Comparison of ENCODE assay signal across 16 mouse cellular contexts in genomic region chr12:3500071-3500470, GRCm38 (mm10).
A peak's percentile ranks its signal among the peaks of the same experiment; 100 is the strongest.
DNase-seq lines count a peak whose midpoint lies in the region; ATAC-seq and TF ChIP-seq lines count a peak whose summit lies in the region.
"Had no signal": no experiment of that assay in that cellular context is flagged by ENCODE, and none has a peak within 500 bp of the region (broad histone marks: within the 10 kb centered on the region; RNA-seq: fewer than 3 reads in every experiment).

No protein-coding gene starts in this region.

- no peak for TF ChIP-seq CTCF in stomach, postnatal 0 days (IDR thresholded peaks at IDR 0.05; ENCODE audit: low read depth)

- TF ChIP-seq EP300 in stomach, postnatal 0 days (optimal IDR thresholded peaks at IDR 0.05): no peak

- H3K27ac ChIP-seq in kidney, embryonic 14.5 days (ENCODE audit: low read depth, low read length): no peak overlapping the region
- H3K27ac ChIP-seq in intestine, embryonic 16.5 days (ENCODE audit: low read length): 0 out of 2 replicates have a peak overlapping the region, but pooled peaks have one; percentile 14
- H3K27ac ChIP-seq in kidney, embryonic 16.5 days (ENCODE audit: low read length): no peak overlapping the region
- H3K27ac ChIP-seq in stomach, postnatal 0 days (replicated peaks): no peak overlapping the region
- H3K27ac ChIP-seq: embryonic facial prominence, embryonic 10.5 days; hindbrain, embryonic 12.5 days; neural tube, embryonic 15.5 days had no signal

- H3K4me2 ChIP-seq in kidney, embryonic 14.5 days (replicated peaks; ENCODE audit: low read depth, low read length): no peak overlapping the region
- H3K4me2 ChIP-seq in intestine, embryonic 16.5 days (ENCODE audit: low read depth, low read length): no peak overlapping the region
- H3K4me2 ChIP-seq in kidney, embryonic 16.5 days (replicated peaks; ENCODE audit: low read depth, low read length): no peak overlapping the region
- H3K4me2 ChIP-seq in stomach, postnatal 0 days (replicated peaks; ENCODE audit: low read depth): no peak overlapping the region
- H3K4me2 ChIP-seq: hindbrain, embryonic 12.5 days; neural tube, embryonic 15.5 days had no signal

- no peak overlapping the region for H3K4me3 ChIP-seq in kidney, embryonic 14.5 days (ENCODE audit: low read length)
- H3K4me3 ChIP-seq in intestine, embryonic 16.5 days (ENCODE audit: low read length): no peak overlapping the region
- no peak overlapping the region for H3K4me3 ChIP-seq in kidney, embryonic 16.5 days (ENCODE audit: low read length)
- no peak overlapping the region for H3K4me3 ChIP-seq in stomach, postnatal 0 days (ENCODE audit: low read depth, low read length)
- H3K4me3 ChIP-seq: embryonic facial prominence, embryonic 10.5 days; hindbrain, embryonic 12.5 days; neural tube, embryonic 15.5 days had no signal

- 91% methylated on average over 6 of the region's 6 CpGs for WGBS in kidney, embryonic 14.5 days
- WGBS in intestine, embryonic 16.5 days: 85% methylated on average over 6 of the region's 6 CpGs
- 82% methylated on average over 6 of the region's 6 CpGs for WGBS in kidney, embryonic 16.5 days
- WGBS in stomach, postnatal 0 days: 89% methylated on average over 6 of the region's 6 CpGs

- ATAC-seq in kidney, embryonic 14.5 days (ENCODE audit: low FRiP score, low TSS enrichment): no peak
- ATAC-seq in intestine, embryonic 16.5 days: peak; percentile 92
- ATAC-seq in kidney, embryonic 16.5 days (ENCODE audit: low FRiP score, low TSS enrichment): peak; percentile 57; the same call in 1 of the 2 replicates
- ATAC-seq in stomach, postnatal 0 days (ENCODE audit: low FRiP score, low TSS enrichment): no peak
- ATAC-seq: midbrain, embryonic 16.5 days had no signal

- H3K9me3 ChIP-seq in kidney, embryonic 14.5 days (ENCODE audit: control insufficient read depth, low read length): no peaks in the 10 kb centered on the region
- H3K9me3 ChIP-seq in intestine, embryonic 16.5 days (ENCODE audit: control insufficient read depth, low read length): no peaks in the 10 kb centered on the region
- no peaks in the 10 kb centered on the region for H3K9me3 ChIP-seq in kidney, embryonic 16.5 days (ENCODE audit: low read length)
- H3K9me3 ChIP-seq in stomach, postnatal 0 days (ENCODE audit: control insufficient read depth, low read length): no peaks in the 10 kb centered on the region
- H3K9me3 ChIP-seq: embryonic facial prominence, embryonic 10.5 days; hindbrain, embryonic 12.5 days; neural tube, embryonic 15.5 days had no signal

- no peak overlapping the region for H3K9ac ChIP-seq in kidney, embryonic 14.5 days (ENCODE audit: low read depth, low read length)
- no peak overlapping the region for H3K9ac ChIP-seq in intestine, embryonic 16.5 days (ENCODE audit: low read depth, low read length)
- no peak overlapping the region for H3K9ac ChIP-seq in kidney, embryonic 16.5 days (replicated peaks; ENCODE audit: low read length)
- H3K9ac ChIP-seq in stomach, postnatal 0 days (ENCODE audit: low read length): no peak overlapping the region
- H3K9ac ChIP-seq: hindbrain, embryonic 12.5 days; neural tube, embryonic 15.5 days had no signal

- H3K27me3 ChIP-seq in kidney, embryonic 14.5 days (ENCODE audit: control insufficient read depth, insufficient read depth, low read length): no peaks in the 10 kb centered on the region
- H3K27me3 ChIP-seq in intestine, embryonic 16.5 days (replicated peaks; ENCODE audit: control insufficient read depth, insufficient read depth, low read length): no peaks in the 10 kb centered on the region
- no peaks in the 10 kb centered on the region for H3K27me3 ChIP-seq in kidney, embryonic 16.5 days (ENCODE audit: insufficient read depth, low read length)
- no peaks in the 10 kb centered on the region for H3K27me3 ChIP-seq in stomach, postnatal 0 days (ENCODE audit: control insufficient read depth, insufficient read depth, low read length)
- H3K27me3 ChIP-seq: hindbrain, embryonic 12.5 days; neural tube, embryonic 15.5 days had no signal

- no peaks in the 10 kb centered on the region for H3K4me1 ChIP-seq in kidney, embryonic 14.5 days (ENCODE audit: control insufficient read depth, insufficient read depth, low read length)
- no peaks in the 10 kb centered on the region for H3K4me1 ChIP-seq in intestine, embryonic 16.5 days (ENCODE audit: control insufficient read depth, insufficient read depth, low read length)
- H3K4me1 ChIP-seq in kidney, embryonic 16.5 days (ENCODE audit: insufficient read depth, low read length): no peaks in the 10 kb centered on the region
- H3K4me1 ChIP-seq in stomach, postnatal 0 days (replicated peaks; ENCODE audit: control insufficient read depth, insufficient read depth): no peaks in the 10 kb centered on the region
- H3K4me1 ChIP-seq: embryonic facial prominence, embryonic 10.5 days; hindbrain, embryonic 12.5 days; neural tube, embryonic 15.5 days had no signal

- H3K36me3 ChIP-seq in kidney, embryonic 14.5 days (ENCODE audit: control insufficient read depth, insufficient read depth, low read length): peaks cover 58% of the 10 kb centered on the region
- H3K36me3 ChIP-seq in intestine, embryonic 16.5 days (ENCODE audit: control insufficient read depth, insufficient read depth, low read length): peaks cover 16% of the 10 kb centered on the region
- H3K36me3 ChIP-seq in kidney, embryonic 16.5 days (ENCODE audit: insufficient read depth, low read length): peaks cover 46% of the 10 kb centered on the region
- peaks cover 23% of the 10 kb centered on the region for H3K36me3 ChIP-seq in stomach, postnatal 0 days (ENCODE audit: control insufficient read depth, insufficient read depth, low read length)

- DNase-seq in kidney, adult 11 months: peak; percentile 38
- DNase-seq in stomach, postnatal 0 days (ENCODE audit: low spot score): peak; percentile 16
- no peak for DNase-seq in left cerebral cortex, adult 8-10 months (ENCODE audit: low spot score in 2 of 2)
- no peak for DNase-seq in lung, postnatal 4 days
- DNase-seq: adrenal gland, adult 2 months; cerebellum, adult 9-10 months; liver; lung, adult 18-20 months; thymus, postnatal 14 days had no signal

Comparison
In these comparisons a context has a peak if more than half of its experiments do, and no peak if none do; other contexts are left out.
1. ATAC-seq: peak in intestine, embryonic 16.5 days (single experiment) and kidney, embryonic 16.5 days (single experiment); none in kidney, embryonic 14.5 days (single experiment) and stomach, postnatal 0 days (single experiment).
2. DNase-seq: peak in kidney, adult 11 months (single experiment) and stomach, postnatal 0 days (single experiment); none in left cerebral cortex, adult 8-10 months (0 of 2) and lung, postnatal 4 days (0 of 2).